Mouse (Mus musculus) brain, embryonic 14.5 days (tissue): ENCODE results near the gene Hnrnpu. TPM values are rescaled to one million over a fixed set of nuclear protein-coding genes. Genes with fewer than 3 reads are reported as not detected.
"Not testable (repeated sequence)": the region's sequence is repeated elsewhere in the genome, so short reads cannot be mapped to it uniquely, and the experiment has no call there.

Experiments used
- DNase-seq: peaks from one replicate; pipeline ENCODE4 v3.0.0-alpha.2; 2011; ENCODE audit warnings: low read depth
- CTCF ChIP-seq: fragments of 200-500 bp; IDR thresholded peaks from 2 replicates; pipeline ENCODE4 v1.5.1; 2012; ENCODE audit warnings: inconsistent platforms, mild to moderate bottlenecking, moderate library complexity, borderline replicate concordance; ENCODE audit not compliant: insufficient read depth, insufficient read length; ENCODE audit errors: extremely low read depth
- POLR2A ChIP-seq: fragments of 200-500 bp; IDR thresholded peaks from 2 replicates; pipeline ENCODE4 v1.6.1; 2012; ENCODE audit warnings: mild to moderate bottlenecking, inconsistent platforms, borderline replicate concordance; ENCODE audit not compliant: poor library complexity, insufficient read depth, insufficient read length, severe bottlenecking; ENCODE audit errors: extremely low read depth
- polyA plus RNA-seq: library from polyadenylated mRNA; depleted of rRNA; stranded (reverse); fragments of >200 nt; gene quantifications from 2 replicates; pipeline ENCODE4 v1.2.3, GENCODE M21; 2012; rRNA removed

The Hnrnpu gene
- polyA plus RNA-seq, 1 experiment: 342 TPM

- TF ChIP-seq POLR2A (no peak), CTCF (no peak)
- DNase-seq: no peak
Measured at GRCm38 (mm10) chr1:178287601-178288176, 49.9 kb downstream of the Hnrnpu start.

GRCm38 (mm10) chr1:178283946-178284720 lies 53.5 kb downstream of the Hnrnpu start:
- DNase-seq: no peak
- TF ChIP-seq CTCF (no peak), POLR2A (no peak)

- DNase-seq: not testable (repeated sequence)
Measured at GRCm38 (mm10) chr1:178283314-178283713, 54.3 kb downstream of the Hnrnpu start.

GRCm38 (mm10) chr1:178276054-178276911 lies 61.3 kb downstream of the Hnrnpu start:
- TF ChIP-seq POLR2A (no peak), CTCF (no peak)
- DNase-seq: peak; percentile 91

- DNase-seq: no peak
- TF ChIP-seq CTCF (no peak), POLR2A (no peak)
Measured at GRCm38 (mm10) chr1:178275738-178276053, 61.9 kb downstream of the Hnrnpu start.

GRCm38 (mm10) chr1:178275174-178275730 lies 62.3 kb downstream of the Hnrnpu start:
- no peak for DNase-seq
- TF ChIP-seq POLR2A (no peak), CTCF (no peak)

Other genes with a start within 250 kb of the Hnrnpu start
- gene Desi2, start 150.4 kb downstream of the Hnrnpu start, polyA plus RNA-seq: 13.1 and 15.7 TPM in 2 replicates
- 82.0 and 107 TPM in 2 replicates for gene Cox20, start 18.7 kb downstream of the Hnrnpu start, polyA plus RNA-seq
- gene Efcab2, start 68.3 kb upstream of the Hnrnpu start, polyA plus RNA-seq: 2.0 and 3.7 TPM in 2 replicates
- gene Kif26b, start 191.3 kb upstream of the Hnrnpu start, polyA plus RNA-seq: 5.6 and 17.0 TPM in 2 replicates